Mouse (Mus musculus): Measurements from ENCODE around the gene Unc79. TPM values are rescaled to one million over a fixed set of nuclear protein-coding genes. Genes with fewer than 3 reads are reported as not detected.
A peak's percentile ranks its signal among the peaks of the same experiment; 100 is the strongest.

Gene Unc79
- total RNA-seq (2014; rRNA removed) (0.20 and 0.46 TPM in 2 replicates), polyA plus RNA-seq (2012; rRNA removed) (0.07 and 0.15 TPM in 2 replicates)

GRCm38 (mm10) chr12:102948778-102949394 is at the start of gene Unc79:
Gene Unc79, plus strand, starts transcription at chr12:102948859.
- Histone ChIP-seq H3K36me3 (ENCODE audit: control insufficient read depth, insufficient read depth, low read length) (no peaks in the 10 kb centered on the region), H3K27me3 (ENCODE audit: control insufficient read depth, insufficient read depth, low read length) (peaks cover 8% of the 10 kb centered on the region), H3K79me2 (ENCODE audit: control insufficient read depth, insufficient read depth, low read length) (no peaks in the 10 kb centered on the region), H3K9ac (ENCODE audit: low read depth, low read length) (no peak within 1 kb of the TSS), H3K27ac (replicated peaks; ENCODE audit: insufficient read depth, low read depth, low read length) (no peak within 1 kb of the TSS), H3K4me1 (ENCODE audit: control insufficient read depth, insufficient read depth, low read length) (peaks cover 3% of the 10 kb centered on the region; the same call in 1 of the 2 replicates), H3K4me3 (ENCODE audit: insufficient read depth, low read depth, low read length) (peak within 1 kb of the TSS; percentile 38; the same call in 1 of the 2 replicates)
- TF ChIP-seq CTCF (IDR thresholded peaks at IDR 0.05; ENCODE audit: low read depth, low read length) (no peak), POLR2A (IDR thresholded peaks at IDR 0.05; ENCODE audit: extremely low read depth, insufficient read depth, low read length) (no peak)
- no peak for DNase-seq (ENCODE audit: extremely low read depth, low read depth, low spot score)
- under 1% methylated on average over 48 of the region's 48 CpGs for WGBS

GRCm38 (mm10) chr12:102899091-102899490 is 49.6 kb upstream of the Unc79 start, which contains the start of gene Cox8c:
Gene Cox8c, plus strand, starts transcription at chr12:102899316.
- Histone ChIP-seq H3K27ac (replicated peaks; ENCODE audit: insufficient read depth, low read depth, low read length) (no peak within 1 kb of the TSS), H3K79me2 (ENCODE audit: control insufficient read depth, insufficient read depth, low read length) (no peaks in the 10 kb centered on the region), H3K27me3 (ENCODE audit: control insufficient read depth, insufficient read depth, low read length) (no peaks in the 10 kb centered on the region), H3K36me3 (ENCODE audit: control insufficient read depth, insufficient read depth, low read length) (no peaks in the 10 kb centered on the region), H3K4me1 (ENCODE audit: control insufficient read depth, insufficient read depth, low read length) (no peaks in the 10 kb centered on the region), H3K9ac (ENCODE audit: low read depth, low read length) (no peak within 1 kb of the TSS), H3K4me3 (ENCODE audit: insufficient read depth, low read depth, low read length) (no peak within 1 kb of the TSS)
- 93% methylated on average over 17 of the region's 17 CpGs for WGBS
- no peak for DNase-seq (ENCODE audit: extremely low read depth, low read depth, low spot score)
- no peak for TF ChIP-seq CTCF (IDR thresholded peaks at IDR 0.05; ENCODE audit: low read depth, low read length)
- no peak for TF ChIP-seq POLR2A (IDR thresholded peaks at IDR 0.05; ENCODE audit: extremely low read depth, insufficient read depth, low read length)

- WGBS, result 58% methylated on average over 3 of the region's 3 CpGs
- no peaks in the 10 kb centered on the region for H3K27me3 ChIP-seq (ENCODE audit: control insufficient read depth, insufficient read depth, low read length)
- no peak overlapping the region for H3K27ac ChIP-seq (replicated peaks; ENCODE audit: insufficient read depth, low read depth, low read length)
- H3K4me1 ChIP-seq (ENCODE audit: control insufficient read depth, insufficient read depth, low read length), result no peaks in the 10 kb centered on the region
- H3K79me2 ChIP-seq (ENCODE audit: control insufficient read depth, insufficient read depth, low read length), result no peaks in the 10 kb centered on the region
- no peak overlapping the region for H3K9ac ChIP-seq (ENCODE audit: low read depth, low read length)
- no peak overlapping the region for H3K4me3 ChIP-seq (ENCODE audit: insufficient read depth, low read depth, low read length)
- no peaks in the 10 kb centered on the region for H3K36me3 ChIP-seq (ENCODE audit: control insufficient read depth, insufficient read depth, low read length)
- TF ChIP-seq CTCF (IDR thresholded peaks at IDR 0.05; ENCODE audit: low read depth, low read length), result no peak
- TF ChIP-seq POLR2A (IDR thresholded peaks at IDR 0.05; ENCODE audit: extremely low read depth, insufficient read depth, low read length), result no peak
- no peak for DNase-seq (ENCODE audit: extremely low read depth, low read depth, low spot score)
Measured at GRCm38 (mm10) chr12:102908191-102908590, 40.5 kb upstream of the Unc79 start.

- TF ChIP-seq CTCF (IDR thresholded peaks at IDR 0.05; ENCODE audit: low read depth, low read length) (no peak), POLR2A (IDR thresholded peaks at IDR 0.05; ENCODE audit: extremely low read depth, insufficient read depth, low read length) (no peak)
- Histone ChIP-seq H3K27ac (replicated peaks; ENCODE audit: insufficient read depth, low read depth, low read length) (no peak overlapping the region), H3K79me2 (ENCODE audit: control insufficient read depth, insufficient read depth, low read length) (no peaks in the 10 kb centered on the region), H3K4me1 (ENCODE audit: control insufficient read depth, insufficient read depth, low read length) (no peaks in the 10 kb centered on the region), H3K4me3 (ENCODE audit: insufficient read depth, low read depth, low read length) (no peak overlapping the region), H3K9ac (ENCODE audit: low read depth, low read length) (no peak overlapping the region), H3K36me3 (ENCODE audit: control insufficient read depth, insufficient read depth, low read length) (no peaks in the 10 kb centered on the region), H3K27me3 (ENCODE audit: control insufficient read depth, insufficient read depth, low read length) (no peaks in the 10 kb centered on the region)
- WGBS, result 91% methylated on average over 2 of the region's 2 CpGs
- DNase-seq (ENCODE audit: extremely low read depth, low read depth, low spot score), result no peak
Measured at GRCm38 (mm10) chr12:102916073-102916472, 32.6 kb upstream of the Unc79 start.

- DNase-seq (ENCODE audit: extremely low read depth, low read depth, low spot score), result peak; percentile 4
- TF ChIP-seq CTCF (IDR thresholded peaks at IDR 0.05; ENCODE audit: low read depth, low read length) (no peak), POLR2A (IDR thresholded peaks at IDR 0.05; ENCODE audit: extremely low read depth, insufficient read depth, low read length) (no peak)
- 49% methylated on average over 4 of the region's 4 CpGs for WGBS
- no peak overlapping the region for H3K27ac ChIP-seq (replicated peaks; ENCODE audit: insufficient read depth, low read depth, low read length)
- no peak overlapping the region for H3K9ac ChIP-seq (ENCODE audit: low read depth, low read length)
- no peaks in the 10 kb centered on the region for H3K27me3 ChIP-seq (ENCODE audit: control insufficient read depth, insufficient read depth, low read length)
- no peaks in the 10 kb centered on the region for H3K36me3 ChIP-seq (ENCODE audit: control insufficient read depth, insufficient read depth, low read length)
- no peaks in the 10 kb centered on the region for H3K4me1 ChIP-seq (ENCODE audit: control insufficient read depth, insufficient read depth, low read length)
- no peak overlapping the region for H3K4me3 ChIP-seq (ENCODE audit: insufficient read depth, low read depth, low read length)
- no peaks in the 10 kb centered on the region for H3K79me2 ChIP-seq (ENCODE audit: control insufficient read depth, insufficient read depth, low read length)
Measured at GRCm38 (mm10) chr12:102929764-102930163, 18.9 kb upstream of the Unc79 start.

- Histone ChIP-seq H3K9ac (ENCODE audit: low read depth, low read length) (no peak overlapping the region), H3K36me3 (ENCODE audit: control insufficient read depth, insufficient read depth, low read length) (no peaks in the 10 kb centered on the region), H3K4me3 (ENCODE audit: insufficient read depth, low read depth, low read length) (no peak overlapping the region), H3K79me2 (ENCODE audit: control insufficient read depth, insufficient read depth, low read length) (no peaks in the 10 kb centered on the region), H3K27ac (replicated peaks; ENCODE audit: insufficient read depth, low read depth, low read length) (no peak overlapping the region), H3K4me1 (ENCODE audit: control insufficient read depth, insufficient read depth, low read length) (no peaks in the 10 kb centered on the region), H3K27me3 (ENCODE audit: control insufficient read depth, insufficient read depth, low read length) (no peaks in the 10 kb centered on the region)
- DNase-seq (ENCODE audit: extremely low read depth, low read depth, low spot score), result no peak
- no peak for TF ChIP-seq CTCF (IDR thresholded peaks at IDR 0.05; ENCODE audit: low read depth, low read length)
- no peak for TF ChIP-seq POLR2A (IDR thresholded peaks at IDR 0.05; ENCODE audit: extremely low read depth, insufficient read depth, low read length)
- WGBS, result 73% methylated on average over 1 of the region's 1 CpGs
Measured at GRCm38 (mm10) chr12:102930335-102930734, 18.3 kb upstream of the Unc79 start.
